8 mouse cellular contexts compared by ENCODE assay signal in the genomic region with DNA sequence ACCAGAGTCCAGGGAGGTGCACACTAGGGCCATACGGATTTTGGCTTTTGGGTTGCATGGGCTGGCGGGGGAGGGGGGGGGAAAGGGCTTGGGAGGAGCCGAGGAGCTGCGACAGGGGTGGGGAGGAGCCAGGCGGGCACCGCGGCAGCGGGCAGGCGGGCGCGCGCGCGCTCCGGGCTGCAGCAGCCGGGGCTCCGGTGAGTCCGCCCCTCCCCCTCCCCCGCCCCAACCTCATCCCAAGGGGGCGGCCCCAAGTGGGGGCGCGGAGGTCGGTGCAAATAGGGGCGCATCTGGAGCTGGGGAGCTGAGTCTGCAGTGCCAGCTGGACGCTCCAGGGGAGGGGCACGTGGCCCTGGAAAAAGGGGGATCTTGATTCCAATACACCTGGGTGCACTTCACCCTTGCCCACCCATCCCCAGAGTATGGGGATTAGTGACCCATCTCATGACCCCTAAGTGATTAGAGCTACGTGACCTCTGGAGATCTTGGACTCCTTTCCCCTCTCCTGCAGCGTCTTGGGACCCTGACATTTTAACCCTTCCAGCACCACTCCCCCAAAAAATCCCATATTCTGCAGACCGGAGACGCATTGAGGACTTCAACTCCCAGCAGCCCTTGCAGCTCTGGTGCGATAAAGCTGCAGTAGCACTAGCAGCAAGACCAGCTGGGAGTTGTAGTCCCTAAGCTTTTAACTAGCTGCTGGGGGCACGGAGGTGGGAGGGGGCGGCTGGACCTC. TPM values are rescaled to one million over a fixed set of nuclear protein-coding genes. Genes with fewer than 3 reads are reported as not detected.
DNase-seq lines count a peak whose midpoint lies in the region; ATAC-seq and TF ChIP-seq lines count a peak whose summit lies in the region.

A gene (plus strand): TSS at position 123 of the 736 bp plus-strand sequence.

- no peaks in the 10 kb centered on the region for H3K36me3 ChIP-seq in embryonic facial prominence, embryonic 14.5 days (ENCODE audit: control insufficient read depth, insufficient read depth, low read length)
- no peaks in the 10 kb centered on the region for H3K36me3 ChIP-seq in heart, embryonic 10.5 days
- no peaks in the 10 kb centered on the region for H3K36me3 ChIP-seq in kidney, embryonic 14.5 days (ENCODE audit: control insufficient read depth, insufficient read depth, low read length)
- no peaks in the 10 kb centered on the region for H3K36me3 ChIP-seq in limb, embryonic 14.5 days (ENCODE audit: control insufficient read depth, insufficient read depth, low read length)
- H3K36me3 ChIP-seq in midbrain, embryonic 15.5 days (replicated peaks) = no peaks in the 10 kb centered on the region
- no peaks in the 10 kb centered on the region for H3K36me3 ChIP-seq in stomach, embryonic 16.5 days (ENCODE audit: control insufficient read depth, insufficient read depth, low read length)

- peak; percentile 56 for DNase-seq in A20 (ENCODE audit: low read depth, low spot score)
- DNase-seq in adrenal gland, postnatal 10 days = peak; percentile 74
- DNase-seq in embryonic facial prominence, embryonic 14.5 days (ENCODE audit: low spot score) = peak; percentile 86
- DNase-seq in heart, embryonic 10.5 days (ENCODE audit: low spot score) = no peak
- DNase-seq in limb, embryonic 14.5 days (ENCODE audit: low spot score) = peak; percentile 70

- H3K9ac ChIP-seq in embryonic facial prominence, embryonic 14.5 days (ENCODE audit: low read depth, low read length) = peak within 1 kb of the TSS; percentile 56
- peak within 1 kb of the TSS; percentile 55 for H3K9ac ChIP-seq in kidney, embryonic 14.5 days (ENCODE audit: low read depth, low read length)
- H3K9ac ChIP-seq in limb, embryonic 14.5 days (ENCODE audit: low read depth, low read length, severe bottlenecking) = peak within 1 kb of the TSS; percentile 50
- peak within 1 kb of the TSS; percentile 76 for H3K9ac ChIP-seq in midbrain, embryonic 15.5 days
- peak within 1 kb of the TSS; percentile 70 for H3K9ac ChIP-seq in stomach, embryonic 16.5 days (ENCODE audit: low read length)

- 0% methylated on average over 12 of the region's 33 CpGs for WGBS in embryonic facial prominence, embryonic 14.5 days
- 1% methylated on average over 33 of the region's 33 CpGs for WGBS in heart, embryonic 10.5 days
- WGBS in kidney, embryonic 14.5 days = 0% methylated on average over 17 of the region's 33 CpGs
- 0% methylated on average over 11 of the region's 33 CpGs for WGBS in limb, embryonic 14.5 days
- under 1% methylated on average over 31 of the region's 33 CpGs for WGBS in midbrain, embryonic 15.5 days
- under 1% methylated on average over 29 of the region's 33 CpGs for WGBS in stomach, embryonic 16.5 days

- H3K4me3 ChIP-seq in embryonic facial prominence, embryonic 14.5 days (ENCODE audit: low read depth, low read length) = peak within 1 kb of the TSS; percentile 50
- peak within 1 kb of the TSS; percentile 64 for H3K4me3 ChIP-seq in heart, embryonic 10.5 days
- peak within 1 kb of the TSS; percentile 44 for H3K4me3 ChIP-seq in kidney, embryonic 14.5 days (ENCODE audit: low read length)
- H3K4me3 ChIP-seq in limb, embryonic 14.5 days (replicated peaks; ENCODE audit: low read length) = peak within 1 kb of the TSS; percentile 50
- H3K4me3 ChIP-seq in midbrain, embryonic 15.5 days = peak within 1 kb of the TSS; percentile 65
- H3K4me3 ChIP-seq in stomach, embryonic 16.5 days (replicated peaks; ENCODE audit: low read length) = peak within 1 kb of the TSS; percentile 58

- no peak within 1 kb of the TSS for H3K27ac ChIP-seq in embryonic facial prominence, embryonic 14.5 days (replicated peaks; ENCODE audit: low read depth, low read length)
- H3K27ac ChIP-seq in heart, embryonic 10.5 days = no peak within 1 kb of the TSS
- H3K27ac ChIP-seq in kidney, embryonic 14.5 days (ENCODE audit: low read depth, low read length) = no peak within 1 kb of the TSS
- H3K27ac ChIP-seq in limb, embryonic 14.5 days (replicated peaks; ENCODE audit: low read depth, low read length) = no peak within 1 kb of the TSS
- peak within 1 kb of the TSS; percentile 68 for H3K27ac ChIP-seq in midbrain, embryonic 15.5 days
- H3K27ac ChIP-seq in stomach, embryonic 16.5 days (ENCODE audit: low read length) = no peak within 1 kb of the TSS

- no peaks in the 10 kb centered on the region for H3K4me1 ChIP-seq in embryonic facial prominence, embryonic 14.5 days (ENCODE audit: control insufficient read depth, insufficient read depth, low read length)
- H3K4me1 ChIP-seq in heart, embryonic 10.5 days = peaks cover 11% of the 10 kb centered on the region
- peaks cover 2% of the 10 kb centered on the region; the same call in 1 of the 2 replicates for H3K4me1 ChIP-seq in kidney, embryonic 14.5 days (ENCODE audit: control insufficient read depth, insufficient read depth, low read length)
- no peaks in the 10 kb centered on the region for H3K4me1 ChIP-seq in limb, embryonic 14.5 days (ENCODE audit: control insufficient read depth, insufficient read depth, low read length)
- peaks cover 24% of the 10 kb centered on the region for H3K4me1 ChIP-seq in midbrain, embryonic 15.5 days
- peaks cover 4% of the 10 kb centered on the region; the same call in 1 of the 2 replicates for H3K4me1 ChIP-seq in stomach, embryonic 16.5 days (ENCODE audit: control insufficient read depth, insufficient read depth, low read length)

- H3K27me3 ChIP-seq in embryonic facial prominence, embryonic 14.5 days (replicated peaks; ENCODE audit: control insufficient read depth, insufficient read depth, low read length) = no peaks in the 10 kb centered on the region; the same call in 1 of the 2 replicates
- peaks cover 68% of the 10 kb centered on the region for H3K27me3 ChIP-seq in heart, embryonic 10.5 days (ENCODE audit: insufficient read depth, poor library complexity, severe bottlenecking)
- H3K27me3 ChIP-seq in kidney, embryonic 14.5 days (ENCODE audit: control insufficient read depth, insufficient read depth, low read length) = no peaks in the 10 kb centered on the region
- H3K27me3 ChIP-seq in limb, embryonic 14.5 days (ENCODE audit: control insufficient read depth, insufficient read depth, low read length) = 0 out of 2 replicates have a peak, but pooled peaks cover 4% of the 10 kb centered on the region
- no peaks in the 10 kb centered on the region for H3K27me3 ChIP-seq in midbrain, embryonic 15.5 days (replicated peaks)
- H3K27me3 ChIP-seq in stomach, embryonic 16.5 days (ENCODE audit: control insufficient read depth, insufficient read depth, low read length) = peaks cover 6% of the 10 kb centered on the region; the same call in 1 of the 2 replicates

- H3K9me3 ChIP-seq in embryonic facial prominence, embryonic 14.5 days (ENCODE audit: control insufficient read depth, low read length) = no peaks in the 10 kb centered on the region
- H3K9me3 ChIP-seq in heart, embryonic 10.5 days = no peaks in the 10 kb centered on the region
- H3K9me3 ChIP-seq in kidney, embryonic 14.5 days (ENCODE audit: control insufficient read depth, low read length) = no peaks in the 10 kb centered on the region
- H3K9me3 ChIP-seq in limb, embryonic 14.5 days (ENCODE audit: control insufficient read depth, low read length) = no peaks in the 10 kb centered on the region
- no peaks in the 10 kb centered on the region for H3K9me3 ChIP-seq in midbrain, embryonic 15.5 days
- no peaks in the 10 kb centered on the region for H3K9me3 ChIP-seq in stomach, embryonic 16.5 days (replicated peaks; ENCODE audit: control insufficient read depth, low read length)

- peak; percentile 88 for ATAC-seq in embryonic facial prominence, embryonic 14.5 days (ENCODE audit: low read depth)
- ATAC-seq in kidney, embryonic 14.5 days (ENCODE audit: low FRiP score, low TSS enrichment) = peak; percentile 88
- ATAC-seq in limb, embryonic 14.5 days (ENCODE audit: low FRiP score, low read depth) = peak; percentile 84
- ATAC-seq in midbrain, embryonic 15.5 days (replicated peaks) = peak; percentile 92
- peak; percentile 85; the same call in 1 of the 2 replicates for ATAC-seq in stomach, embryonic 16.5 days (ENCODE audit: insufficient read depth, low FRiP score)

- no peak for TF ChIP-seq POLR2A in limb, embryonic 14.5 days (IDR thresholded peaks at IDR 0.05; ENCODE audit: borderline replicate concordance, extremely low read depth, insufficient read depth, insufficient read length)

- H3K4me2 ChIP-seq in embryonic facial prominence, embryonic 14.5 days (ENCODE audit: low read depth, low read length) = peak within 1 kb of the TSS; percentile 91
- peak within 1 kb of the TSS; percentile 74 for H3K4me2 ChIP-seq in kidney, embryonic 14.5 days (replicated peaks; ENCODE audit: low read depth, low read length)
- H3K4me2 ChIP-seq in limb, embryonic 14.5 days (replicated peaks; ENCODE audit: low read depth, low read length, severe bottlenecking) = peak within 1 kb of the TSS; percentile 96
- peak within 1 kb of the TSS; percentile 85 for H3K4me2 ChIP-seq in midbrain, embryonic 15.5 days
- peak within 1 kb of the TSS; percentile 79 for H3K4me2 ChIP-seq in stomach, embryonic 16.5 days (ENCODE audit: low read depth, low read length)

RNA-seq across cellular contexts. Expression of the gene that starts here (rescaled TPM):
- 1 to 10 TPM; 2.5 to 4.2 TPM for total RNA-seq in adrenal gland, postnatal 10 days (2021)
- polyA plus RNA-seq in embryonic facial prominence, embryonic 14.5 days (2014; fragmentation: Nextera tagmentation; extraction: Ambion mirVana) = 2.4 and 2.6 TPM in 2 replicates
- polyA plus RNA-seq in heart, embryonic 10.5 days (2016; fragmentation: Nextera tagmentation; extraction: Ambion mirVana) = 0.74 and 0.78 TPM in 2 replicates
- polyA plus RNA-seq in kidney, embryonic 14.5 days (2014; fragmentation: Nextera tagmentation; extraction: Ambion mirVana) = 1.4 and 2.3 TPM in 2 replicates
- polyA plus RNA-seq in limb, embryonic 14.5 days (2012; rRNA removed) = 3.3 and 3.8 TPM in 2 replicates
- 2.2 and 4.6 TPM in 2 replicates for polyA plus RNA-seq in limb, embryonic 14.5 days (2014; fragmentation: Nextera tagmentation; extraction: Ambion mirVana)
- polyA plus RNA-seq in midbrain, embryonic 15.5 days (2015; fragmentation: Nextera tagmentation; extraction: Ambion mirVana) = 56.3 and 57.2 TPM in 2 replicates
- polyA plus RNA-seq in stomach, embryonic 16.5 days (2015; fragmentation: Nextera tagmentation; extraction: Ambion mirVana) = 1.3 and 1.5 TPM in 2 replicates

Comparison
In these comparisons a context has a peak if more than half of its experiments do, and no peak if none do; other contexts are left out.
1. RNA of the gene that starts here (polyA plus RNA-seq): 56.3 to 57.2 TPM in midbrain, embryonic 15.5 days; 2.2 to 4.6 TPM in limb, embryonic 14.5 days, 2.4 to 2.6 TPM in embryonic facial prominence, embryonic 14.5 days, 1.4 to 2.3 TPM in kidney, embryonic 14.5 days, 1.3 to 1.5 TPM in stomach, embryonic 16.5 days and 0.74 to 0.78 TPM in heart, embryonic 10.5 days; every median in the first group is over 10 times any median in the second.
2. Peak in every context shown above with its lines, with median percentiles within 50 percentile points of each other: ATAC-seq, H3K4me2 ChIP-seq, H3K4me3 ChIP-seq and H3K9ac ChIP-seq.